Mouse (Mus musculus): ENCODE data around the gene Usp38.

The Usp38 gene

GRCm38 (mm10) chr8:80961937-80962591, 52.7 kb downstream of the Usp38 start:
- no peak for DNase-seq

DNA sequence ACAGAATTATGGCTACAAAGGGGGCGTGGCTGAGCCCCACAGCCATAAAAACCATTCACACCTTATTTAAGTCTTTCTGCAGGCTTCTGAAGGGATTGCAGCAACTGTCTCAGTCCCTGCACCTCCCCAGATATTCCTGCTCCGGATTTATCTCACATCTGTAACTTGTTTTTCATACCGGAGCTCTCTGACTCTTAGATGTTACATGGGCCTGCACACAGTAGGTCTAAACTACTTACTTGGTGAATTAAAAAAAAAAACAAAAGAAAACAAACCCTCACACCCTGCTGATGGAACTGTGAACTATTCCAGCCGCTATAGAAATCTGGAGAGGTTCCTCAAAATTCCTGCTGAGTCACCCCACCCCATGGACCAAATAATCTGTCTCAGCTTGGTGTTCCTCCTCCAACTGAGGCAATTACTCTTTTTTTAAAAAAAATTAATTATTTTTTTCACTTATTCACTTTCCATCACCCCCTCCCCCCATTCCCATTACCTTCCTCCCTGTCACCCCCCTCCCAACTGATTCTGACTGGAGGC, 53.6 kb downstream of the Usp38 start:
- no peak for DNase-seq

DNA sequence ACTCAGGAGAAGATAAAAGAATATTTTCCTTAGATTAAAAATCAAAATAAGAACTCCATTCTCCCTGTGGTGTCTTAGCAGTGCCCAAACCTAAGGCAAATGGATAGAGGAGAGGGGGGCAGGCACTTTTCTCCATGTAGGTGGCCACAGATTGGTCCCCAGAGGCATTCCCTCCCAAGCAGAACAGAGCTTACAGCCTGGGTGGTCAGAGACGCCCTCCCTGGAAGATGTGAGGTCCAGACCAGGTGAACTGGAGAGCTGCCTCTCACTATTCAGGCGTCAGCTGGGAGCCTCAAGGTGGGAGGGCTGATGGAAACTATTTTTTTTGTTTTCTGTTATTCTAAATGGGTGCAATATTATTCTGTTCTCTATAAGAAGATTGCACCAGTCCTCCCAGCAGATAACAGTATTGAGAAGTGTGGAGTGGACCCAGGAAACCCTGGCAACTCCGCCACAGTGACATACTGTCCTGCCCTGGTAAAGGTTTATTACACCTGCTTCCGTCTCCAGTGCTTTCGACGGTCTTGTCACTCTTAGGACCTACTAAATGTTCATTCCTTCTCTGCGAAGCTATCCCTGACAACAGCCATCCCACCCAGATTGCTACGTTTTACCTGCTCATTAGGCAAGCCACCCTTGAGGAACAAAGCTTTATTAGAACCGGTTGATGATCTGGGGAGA, 55.0 kb downstream of the Usp38 start:
- DNase-seq: no peak

GRCm38 (mm10) chr8:80957776-80958175, 57.0 kb downstream of the Usp38 start:
- peak; percentile 36 for DNase-seq

DNA sequence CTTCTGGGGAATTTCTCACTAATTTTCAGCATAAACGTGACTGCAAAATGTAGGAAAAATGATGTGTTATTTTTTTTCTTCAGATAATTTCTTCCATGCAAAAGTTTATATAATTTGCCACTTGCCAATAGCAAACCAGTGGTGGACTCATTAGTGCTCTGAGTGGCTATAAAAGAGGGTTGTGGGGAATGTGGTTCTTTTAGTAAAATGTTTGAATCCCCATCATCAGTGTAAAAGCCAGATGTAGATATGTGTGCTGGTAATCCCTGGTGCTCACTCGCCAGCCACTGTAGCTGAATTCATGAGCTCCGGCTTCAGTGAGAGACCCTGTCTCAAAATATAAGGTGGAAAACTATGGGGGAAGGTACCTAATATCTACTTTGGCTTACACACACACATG, 61.8 kb downstream of the Usp38 start:
- no peak for DNase-seq

DNA sequence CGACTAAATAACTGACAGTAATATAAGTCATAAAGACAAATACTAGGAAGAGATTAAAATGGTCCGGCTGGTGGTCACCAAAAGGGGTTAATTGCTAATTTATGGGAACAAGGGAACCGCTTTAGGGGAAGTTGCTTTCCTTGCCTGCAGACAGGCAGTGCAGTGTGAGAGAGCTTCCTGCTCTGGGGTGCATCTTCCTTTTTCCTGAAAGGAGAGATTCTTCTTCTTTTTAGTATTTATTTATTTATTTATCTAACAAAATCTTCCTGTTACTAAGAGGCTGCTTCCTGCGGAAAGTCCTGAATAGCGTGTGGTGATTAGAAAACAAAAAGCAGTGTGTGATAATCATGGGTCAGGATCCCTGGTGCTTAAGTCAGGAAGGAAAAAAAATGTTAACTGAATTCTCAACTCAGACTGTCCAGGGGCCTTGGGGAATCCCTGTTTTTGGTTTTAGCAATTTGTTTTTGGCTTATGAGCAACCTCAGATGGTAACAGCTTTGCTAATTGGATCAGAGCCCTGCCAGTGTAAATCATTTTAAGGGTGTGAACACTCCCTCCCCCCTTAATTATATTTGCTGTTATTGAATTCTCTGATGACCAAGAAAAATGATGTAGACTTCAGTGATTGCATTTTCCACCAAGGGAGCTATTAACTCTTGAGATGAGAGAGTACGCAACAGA, 62.4 kb downstream of the Usp38 start:
- DNase-seq: peak; percentile 44

DNA sequence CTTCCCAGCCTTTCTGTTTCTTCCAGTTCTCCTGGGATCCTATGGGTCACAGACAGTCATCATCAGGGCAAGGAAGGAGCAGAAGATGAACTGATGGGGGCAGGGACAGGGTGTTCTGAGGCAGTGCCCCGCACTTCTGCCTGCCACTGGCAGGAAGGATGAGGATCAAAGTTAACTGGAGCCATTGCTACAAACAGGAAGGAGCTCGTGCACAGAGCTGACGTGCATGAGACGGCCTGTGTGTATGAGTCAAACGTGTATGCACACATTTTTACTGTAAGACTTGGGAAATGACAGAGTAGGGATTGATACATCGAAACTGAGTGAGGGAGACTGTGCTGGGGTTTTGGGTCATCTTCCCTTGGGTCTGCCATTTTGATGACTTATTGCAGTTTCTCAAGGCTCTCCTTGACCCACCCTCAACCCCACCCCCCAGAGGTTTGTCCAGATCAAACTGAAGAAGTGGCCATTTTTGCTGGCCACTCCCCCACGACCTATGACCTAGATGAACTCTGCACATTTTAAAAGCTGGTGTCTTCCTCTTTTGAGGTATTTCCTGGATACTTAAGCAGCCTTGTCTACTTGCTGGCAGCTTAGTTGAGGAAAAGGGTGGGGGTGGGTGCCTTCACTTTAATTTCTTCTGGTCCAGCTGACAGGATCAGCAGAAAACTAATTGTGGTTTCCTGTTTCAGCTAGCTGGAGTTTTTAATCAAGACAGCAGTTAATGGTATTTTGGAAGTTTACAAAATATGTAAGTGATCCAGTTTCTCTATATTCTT, 66.1 kb downstream of the Usp38 start:
- peak; percentile 51 for DNase-seq

- no peak for DNase-seq
These were observed 71.0 kb downstream of the Usp38 start for GRCm38 (mm10) chr8:80943742-80944141.

- DNase-seq: no peak
These were observed 73.1 kb downstream of the Usp38 start for GRCm38 (mm10) chr8:80941621-80942020.

DNA sequence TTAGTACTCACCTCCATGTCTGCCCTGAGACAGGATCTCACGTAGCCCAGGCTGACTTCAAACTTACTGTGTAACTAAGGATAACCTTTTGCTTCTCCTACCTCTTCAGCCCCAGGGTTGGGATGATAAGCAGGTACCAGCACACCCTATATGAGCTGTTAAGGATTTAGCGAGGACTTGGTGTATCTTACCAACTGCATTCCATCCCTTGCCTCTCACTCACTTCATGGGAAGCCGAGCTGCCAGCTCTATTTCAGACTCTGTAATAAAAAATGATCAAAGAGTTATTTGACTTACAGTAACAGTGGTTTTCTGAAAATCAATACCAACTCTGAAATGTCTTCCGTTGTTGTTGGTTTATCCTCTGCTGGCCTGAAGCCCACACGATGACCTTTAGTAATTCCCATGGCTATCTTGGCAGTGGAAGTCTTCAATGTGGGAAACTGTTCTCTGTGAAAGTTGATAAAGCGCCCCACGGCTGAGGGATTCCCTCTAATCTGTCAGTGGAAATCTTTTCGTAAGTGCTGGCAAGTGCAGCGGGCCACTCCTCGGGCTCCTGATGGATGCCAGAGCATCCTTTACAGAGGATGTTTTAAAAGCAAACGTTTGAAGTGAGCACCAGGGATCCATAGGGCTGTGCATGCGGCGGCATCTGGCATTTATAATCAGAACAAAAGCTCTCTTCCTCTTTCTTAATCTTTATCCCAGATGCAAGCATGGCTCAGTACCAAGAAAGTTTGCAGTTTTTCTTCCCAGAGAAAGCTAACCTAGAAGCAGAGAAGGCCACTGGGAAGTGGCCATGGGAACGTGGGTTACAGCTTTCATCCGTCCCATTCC, 76.7 kb downstream of the Usp38 start:
- DNase-seq: peak; percentile 34
